Mouse (Mus musculus): Measurements from ENCODE around the gene Rgs16.

DNA sequence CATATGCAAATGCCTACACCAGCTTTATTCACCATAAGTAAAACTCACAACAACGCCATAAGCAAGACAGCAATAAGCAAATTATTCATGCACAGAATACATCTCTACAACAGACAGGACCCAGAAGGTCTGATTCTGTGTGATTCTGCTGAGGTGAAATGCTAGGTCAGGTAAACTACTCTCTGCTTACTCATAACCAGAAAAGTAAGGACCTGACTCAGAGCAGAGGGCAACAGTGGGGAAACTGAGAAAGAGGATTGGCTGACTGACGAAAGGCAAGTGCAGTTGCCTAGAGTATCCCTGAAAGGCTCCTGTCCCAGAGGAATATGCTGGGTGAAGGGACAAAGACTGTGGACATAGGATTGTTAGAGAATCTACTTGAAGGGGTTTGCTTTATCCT, 27.5 kb upstream of the Rgs16 start:
- TF ChIP-seq NELFE (IDR thresholded peaks at IDR 0.05; ENCODE audit: low read depth, low read length) (no peak), CTCF (IDR thresholded peaks at IDR 0.05 in 2 of 3, conservative IDR thresholded peaks at IDR 0.05 in 1 of 3; ENCODE audit: control insufficient read depth in 1 of 3, insufficient read depth in 1 of 3, low read depth in 2 of 3, low read length in 3 of 3, poor library complexity in 1 of 3, severe bottlenecking in 1 of 3) (no peak), POLR2A (IDR thresholded peaks at IDR 0.05; ENCODE audit: control insufficient read depth in 1 of 2, insufficient read depth in 1 of 2, low read depth in 1 of 2, low read length in 2 of 2, poor library complexity in 1 of 2) (no peak), JUND (IDR thresholded peaks at IDR 0.05; ENCODE audit: low read depth, low read length) (no peak), EP300 (IDR thresholded peaks at IDR 0.05; ENCODE audit: low read depth in 1 of 2, low read length in 2 of 2) (no peak), MYC (IDR thresholded peaks at IDR 0.05; ENCODE audit: low read depth, low read length) (no peak), SIN3A (IDR thresholded peaks at IDR 0.05; ENCODE audit: low read length) (no peak), POLR2AphosphoS2 (IDR thresholded peaks at IDR 0.05; ENCODE audit: low read length) (no peak), TCF12 (IDR thresholded peaks at IDR 0.05; ENCODE audit: low read depth, low read length) (no peak), MXI1 (IDR thresholded peaks at IDR 0.05; ENCODE audit: low read depth, low read length) (no peak), ZKSCAN1 (IDR thresholded peaks at IDR 0.05; ENCODE audit: low read depth, low read length) (no peak), GATA1 (IDR thresholded peaks at IDR 0.05; ENCODE audit: low read depth, low read length) (no peak)
